Mouse (Mus musculus) testis, adult 2 months (tissue): ENCODE measurements around the gene Mup1. TPM values are rescaled to one million over a fixed set of nuclear protein-coding genes. Genes with fewer than 3 reads are reported as not detected.
"Not testable (repeated sequence)": the region's sequence is repeated elsewhere in the genome, so short reads cannot be mapped to it uniquely, and the experiment has no call there.

Experiments
- H3K27ac ChIP-seq: fragments of 200-500 bp; 2 replicates; pipeline ENCODE4 v1.5.1; 2012; ENCODE audit warnings: low read depth, low read length; ENCODE audit not compliant: control insufficient read depth, insufficient read depth
- H3K27me3 ChIP-seq: fragments of 200-500 bp; 2 replicates; pipeline ENCODE4 v1.6.1; 2012; ENCODE audit warnings: mild to moderate bottlenecking, low read length, moderate library complexity; ENCODE audit not compliant: control insufficient read depth, insufficient read depth
- H3K36me3 ChIP-seq: fragments of 200-500 bp; 2 replicates; pipeline ENCODE4 v1.6.1; 2012; ENCODE audit warnings: mild to moderate bottlenecking, low read length; ENCODE audit not compliant: control insufficient read depth, insufficient read depth
- H3K4me1 ChIP-seq: fragments of 200-500 bp; 2 replicates; pipeline ENCODE4 v1.6.1; 2012; ENCODE audit warnings: low read length; ENCODE audit not compliant: control insufficient read depth, insufficient read depth
- H3K4me3 ChIP-seq: fragments of 200-500 bp; 2 replicates; pipeline ENCODE4 v1.5.1; 2012; ENCODE audit warnings: low read depth, mild to moderate bottlenecking, low read length, moderate library complexity, mixed read lengths; ENCODE audit not compliant: control insufficient read depth
- polyA plus RNA-seq: library from polyadenylated mRNA; depleted of rRNA; stranded (reverse); fragments of >200 nt; gene quantifications from 2 replicates; pipeline ENCODE4 v1.2.3, GENCODE M21; 2012; rRNA removed

The Mup1 gene
- not detected in 2 replicates for polyA plus RNA-seq

- not testable (repeated sequence) for H3K4me3 ChIP-seq, H3K4me1 ChIP-seq, H3K27ac ChIP-seq, H3K36me3 ChIP-seq, H3K27me3 ChIP-seq
Observed at GRCm38 (mm10) chr4:60501860-60502259, at the start of gene Mup1. Gene Mup1, minus strand, starts transcription at chr4:60501960.

Other genes starting within 250 kb of the Mup1 start
- gene Mup9, start 80.0 kb downstream of the Mup1 start, polyA plus RNA-seq, result not detected in 2 replicates
- gene Mup10, start 80.2 kb upstream of the Mup1 start, polyA plus RNA-seq, result not detected in 2 replicates
- not detected in 2 replicates for gene Mup11, start 160.5 kb upstream of the Mup1 start, polyA plus RNA-seq
- not detected in 2 replicates for gene Mup12, start 239.4 kb upstream of the Mup1 start, polyA plus RNA-seq